9 mouse cellular contexts compared by ENCODE assay signal in the genomic region with DNA sequence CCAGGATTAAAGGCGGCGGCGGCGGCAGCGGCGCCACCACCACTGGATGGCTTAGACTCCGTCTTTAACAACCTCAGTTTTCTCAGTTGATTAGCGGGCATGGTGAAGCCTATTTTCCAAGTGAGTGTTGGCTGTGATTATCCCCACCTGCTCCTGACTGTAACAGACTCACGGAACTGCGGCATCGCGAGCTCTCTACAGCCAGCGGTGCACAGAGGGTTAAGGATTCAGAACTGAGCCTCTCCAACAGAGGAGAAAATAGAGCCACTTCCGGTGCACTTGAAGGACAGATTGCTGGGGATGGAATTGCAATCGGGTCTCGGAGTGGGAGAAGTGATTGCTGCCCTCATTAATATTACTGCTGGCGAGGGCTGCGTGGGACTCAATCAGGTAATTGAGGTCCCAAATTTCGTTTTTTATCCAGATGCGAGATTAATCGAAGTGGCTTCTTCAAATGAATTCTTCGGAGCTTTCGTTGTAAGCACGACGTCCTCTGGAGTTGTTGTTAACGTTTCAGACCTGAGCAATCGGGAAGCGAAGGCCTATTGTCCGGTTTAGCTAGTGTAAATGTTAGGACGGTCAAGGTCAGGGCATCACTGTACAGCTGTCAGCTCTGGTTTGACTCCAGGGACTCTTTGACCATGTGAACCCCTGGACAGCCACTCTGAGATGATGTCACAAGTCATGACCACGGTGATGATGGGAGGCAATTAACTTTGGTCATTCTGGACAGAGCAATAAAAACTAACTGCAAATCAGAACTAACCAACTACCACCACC.
DNase-seq lines count a peak whose midpoint lies in the region; ATAC-seq and TF ChIP-seq lines count a peak whose summit lies in the region.
"Had no signal": no experiment of that assay in that cellular context is flagged by ENCODE, and none has a peak within 500 bp of the region (broad histone marks: within the 10 kb centered on the region; RNA-seq: fewer than 3 reads in every experiment).

No protein-coding gene starts in this region.

- intact Hi-C loops in left cerebral cortex, postnatal 4 days (cut with DNase I), result no loop called here

- peak overlapping the region; percentile 21 for H3K4me3 ChIP-seq in kidney, embryonic 16.5 days (ENCODE audit: low read length)
- H3K4me3 ChIP-seq in embryonic facial prominence, embryonic 14.5 days (ENCODE audit: low read depth, low read length), result peak overlapping the region; percentile 15
- H3K4me3 ChIP-seq in hindbrain, postnatal 0 days (ENCODE audit: low read length), result no peak overlapping the region
- peak overlapping the region; percentile 6; the same call in 1 of the 2 replicates for H3K4me3 ChIP-seq in neural tube, embryonic 13.5 days

- peak overlapping the region; percentile 47 for H3K4me2 ChIP-seq in kidney, embryonic 16.5 days (replicated peaks; ENCODE audit: low read depth, low read length)
- H3K4me2 ChIP-seq in embryonic facial prominence, embryonic 14.5 days (ENCODE audit: low read depth, low read length), result peak overlapping the region; percentile 50
- H3K4me2 ChIP-seq in hindbrain, postnatal 0 days (ENCODE audit: low read depth, low read length), result peak overlapping the region; percentile 27
- peak overlapping the region; percentile 31 for H3K4me2 ChIP-seq in neural tube, embryonic 13.5 days

- no peak for ATAC-seq in kidney, embryonic 16.5 days (ENCODE audit: low FRiP score, low TSS enrichment)
- no peak for ATAC-seq in embryonic facial prominence, embryonic 14.5 days (ENCODE audit: low read depth)
- peak; percentile 58; the same call in 1 of the 2 replicates for ATAC-seq in hindbrain, postnatal 0 days
- ATAC-seq in neural tube, embryonic 13.5 days (ENCODE audit: low read depth), result no peak

- H3K4me1 ChIP-seq in kidney, embryonic 16.5 days (ENCODE audit: insufficient read depth, low read length), result peaks cover 9% of the 10 kb centered on the region
- H3K4me1 ChIP-seq in embryonic facial prominence, embryonic 14.5 days (ENCODE audit: control insufficient read depth, insufficient read depth, low read length), result 0 out of 2 replicates have a peak, but pooled peaks cover 5% of the 10 kb centered on the region
- H3K4me1 ChIP-seq in hindbrain, postnatal 0 days (ENCODE audit: insufficient read depth, low read length), result no peaks in the 10 kb centered on the region
- H3K4me1 ChIP-seq in neural tube, embryonic 13.5 days (replicated peaks), result peaks cover 9% of the 10 kb centered on the region; the same call in 1 of the 2 replicates

- no peak for DNase-seq in kidney, postnatal 36 days
- peak; percentile 46 for DNase-seq in embryonic facial prominence, embryonic 14.5 days (ENCODE audit: low spot score)
- DNase-seq in hindbrain, postnatal 0 days (ENCODE audit: low spot score), result peak; percentile 57
- no peak for DNase-seq in urinary bladder, postnatal 10 days (ENCODE audit: low spot score)
- no peak for DNase-seq in left cerebral cortex, postnatal 4 days
- no peak for DNase-seq in right cerebral cortex, postnatal 14 days

- 0 out of 2 replicates have a peak, but pooled peaks cover 3% of the 10 kb centered on the region for H3K9me3 ChIP-seq in kidney, embryonic 16.5 days (ENCODE audit: low read length)
- H3K9me3 ChIP-seq in embryonic facial prominence, embryonic 14.5 days (ENCODE audit: control insufficient read depth, low read length), result no peaks in the 10 kb centered on the region
- H3K9me3 ChIP-seq in hindbrain, postnatal 0 days (ENCODE audit: low read length), result no peaks in the 10 kb centered on the region
- no peaks in the 10 kb centered on the region for H3K9me3 ChIP-seq in neural tube, embryonic 13.5 days

- 47% methylated on average over 31 of the region's 31 CpGs for WGBS in kidney, embryonic 16.5 days
- 49% methylated on average over 31 of the region's 31 CpGs for WGBS in embryonic facial prominence, embryonic 14.5 days
- 58% methylated on average over 31 of the region's 31 CpGs for WGBS in hindbrain, postnatal 0 days
- 67% methylated on average over 31 of the region's 31 CpGs for WGBS in neural tube, embryonic 13.5 days

- H3K36me3 ChIP-seq in kidney, embryonic 16.5 days (ENCODE audit: insufficient read depth, low read length), result no peaks in the 10 kb centered on the region
- H3K36me3 ChIP-seq in embryonic facial prominence, embryonic 14.5 days (ENCODE audit: control insufficient read depth, insufficient read depth, low read length), result no peaks in the 10 kb centered on the region
- no peaks in the 10 kb centered on the region for H3K36me3 ChIP-seq in hindbrain, postnatal 0 days (ENCODE audit: insufficient read depth, low read length)
- H3K36me3 ChIP-seq in neural tube, embryonic 13.5 days, result no peaks in the 10 kb centered on the region

- no peak for TF ChIP-seq CTCF in hindbrain, postnatal 0 days (IDR thresholded peaks at IDR 0.05; ENCODE audit: low read depth)

- H3K27ac ChIP-seq in kidney, embryonic 16.5 days (ENCODE audit: low read length), result no peak overlapping the region
- no peak overlapping the region for H3K27ac ChIP-seq in embryonic facial prominence, embryonic 14.5 days (replicated peaks; ENCODE audit: low read depth, low read length)
- H3K27ac ChIP-seq in hindbrain, postnatal 0 days, result no peak overlapping the region; the same call in 1 of the 2 replicates
- no peak overlapping the region for H3K27ac ChIP-seq in neural tube, embryonic 13.5 days (replicated peaks)

- H3K27me3 ChIP-seq in kidney, embryonic 16.5 days (ENCODE audit: insufficient read depth, low read length), result no peaks in the 10 kb centered on the region
- H3K27me3 ChIP-seq in embryonic facial prominence, embryonic 14.5 days (replicated peaks; ENCODE audit: control insufficient read depth, insufficient read depth, low read length), result no peaks in the 10 kb centered on the region
- no peaks in the 10 kb centered on the region for H3K27me3 ChIP-seq in hindbrain, postnatal 0 days (ENCODE audit: insufficient read depth, low read length)
- H3K27me3 ChIP-seq in neural tube, embryonic 13.5 days, result no peaks in the 10 kb centered on the region
- H3K27me3 ChIP-seq: CH12.LX had no signal

- peak overlapping the region; percentile 31 for H3K9ac ChIP-seq in kidney, embryonic 16.5 days (replicated peaks; ENCODE audit: low read length)
- H3K9ac ChIP-seq in embryonic facial prominence, embryonic 14.5 days (ENCODE audit: low read depth, low read length), result peak overlapping the region; percentile 32
- H3K9ac ChIP-seq in hindbrain, postnatal 0 days (replicated peaks; ENCODE audit: low read length), result no peak overlapping the region
- H3K9ac ChIP-seq in neural tube, embryonic 13.5 days, result no peak overlapping the region

Comparison
In these comparisons a context has a peak if more than half of its experiments do, and no peak if none do; other contexts are left out.
1. H3K9ac ChIP-seq: peak in kidney, embryonic 16.5 days (single experiment) and embryonic facial prominence, embryonic 14.5 days (single experiment); none in hindbrain, postnatal 0 days (single experiment) and neural tube, embryonic 13.5 days (single experiment).
2. DNase-seq: peak in embryonic facial prominence, embryonic 14.5 days (single experiment) and hindbrain, postnatal 0 days (single experiment); none in kidney, postnatal 36 days (0 of 2), urinary bladder, postnatal 10 days (single experiment), left cerebral cortex, postnatal 4 days (single experiment) and right cerebral cortex, postnatal 14 days (single experiment).
3. Peak in every context shown above with its lines, with median percentiles within 50 percentile points of each other: H3K4me2 ChIP-seq.